Mouse (Mus musculus) embryonic stem cell, embryonic (primary cell): Measurements from ENCODE around the gene Mrps34.

Experiments
- CTCF ChIA-PET, 4 experiments: fragments of 300-600 bp in 2 of 4; fragments of 350-600 bp in 2 of 4; sonication (Branson Sonifier 250); formaldehyde crosslinking; loops; one replicate each; lab custom pipeline; 2022; ENCODE audit warnings: inconsistent platforms in 2 of 4; lab: Charles Lee
- POLR2A ChIA-PET, 4 experiments: fragments of 300-600 bp in 2 of 4; fragments of 350-600 bp in 2 of 4; sonication (Branson Sonifier 250); formaldehyde crosslinking; loops; one replicate each; lab custom pipeline; 2022; ENCODE audit warnings: antibody characterized with exemption in 4 of 4, inconsistent platforms in 1 of 4; lab: Charles Lee

Mrps34 gene

DNA sequence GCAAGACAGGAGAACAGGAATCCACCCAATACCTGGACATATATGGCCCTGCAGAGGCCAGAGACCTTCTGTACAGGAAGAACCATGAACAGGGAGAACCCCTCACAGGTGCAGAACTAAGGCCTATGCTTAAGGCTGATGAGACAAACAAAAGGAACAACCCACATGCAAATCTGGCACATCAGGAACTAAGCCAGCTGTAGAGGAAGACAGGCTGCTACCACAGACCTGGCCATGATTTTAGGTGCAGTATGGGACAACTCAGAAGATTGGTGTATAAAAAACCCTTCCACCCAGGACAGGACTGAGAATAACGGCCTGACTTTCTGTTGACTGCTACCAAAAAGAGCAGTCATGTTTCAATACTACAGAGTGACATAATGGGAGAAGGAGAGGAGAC, 48.7 kb downstream of the Mrps34 start:
- POLR2A ChIA-PET, result interaction anchor here in 2 of 4 experiments (1.5 to 9.4 kb wide), 4 partner anchors 8 to 17 kb away, joined by 3 to 92 read pairs (median 6); partner anchors contain the start of gene Jpt2 (in 2 of the 2)
- CTCF ChIA-PET, result interaction anchor here in 1 of 4 experiments (1.1 kb wide), 1 partner anchor 15 kb away, joined by 3 read pairs; no protein-coding TSS in a partner anchor
